Mouse (Mus musculus) left cerebral cortex, adult 11 months (tissue): ENCODE data around the gene Resf1.
"Not testable (repeated sequence)": the region's sequence is repeated elsewhere in the genome, so short reads cannot be mapped to it uniquely, and the experiment has no call there.

Source experiments
- DNase-seq: peaks from one replicate; pipeline ENCODE4 v3.0.0; 2022; ENCODE audit warnings: low spot score

Gene Resf1

DNA sequence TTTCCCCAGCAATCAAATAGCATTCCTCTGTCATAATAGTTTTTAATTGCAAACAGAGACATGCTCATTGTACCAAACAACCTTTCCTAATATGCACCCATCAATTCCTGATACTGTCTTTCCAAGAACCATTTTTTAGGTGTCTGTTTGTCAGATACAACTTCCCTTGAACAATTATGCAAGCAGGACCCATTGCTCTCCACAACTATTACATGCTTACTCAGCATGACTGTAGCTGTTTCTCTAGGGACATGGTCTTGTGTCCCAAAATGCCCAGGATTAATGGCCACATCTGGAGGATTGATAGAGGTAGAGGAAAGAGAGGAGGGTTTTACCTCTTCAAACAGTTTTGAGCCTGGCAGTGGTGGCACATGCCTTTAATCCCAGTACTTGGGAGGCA is 35.2 kb downstream of the Resf1 start:
- no peak for DNase-seq

- not testable (repeated sequence) for DNase-seq
Observed at GRCm38 (mm10) chr6:149348211-149348610, 39.0 kb downstream of the Resf1 start.

DNA sequence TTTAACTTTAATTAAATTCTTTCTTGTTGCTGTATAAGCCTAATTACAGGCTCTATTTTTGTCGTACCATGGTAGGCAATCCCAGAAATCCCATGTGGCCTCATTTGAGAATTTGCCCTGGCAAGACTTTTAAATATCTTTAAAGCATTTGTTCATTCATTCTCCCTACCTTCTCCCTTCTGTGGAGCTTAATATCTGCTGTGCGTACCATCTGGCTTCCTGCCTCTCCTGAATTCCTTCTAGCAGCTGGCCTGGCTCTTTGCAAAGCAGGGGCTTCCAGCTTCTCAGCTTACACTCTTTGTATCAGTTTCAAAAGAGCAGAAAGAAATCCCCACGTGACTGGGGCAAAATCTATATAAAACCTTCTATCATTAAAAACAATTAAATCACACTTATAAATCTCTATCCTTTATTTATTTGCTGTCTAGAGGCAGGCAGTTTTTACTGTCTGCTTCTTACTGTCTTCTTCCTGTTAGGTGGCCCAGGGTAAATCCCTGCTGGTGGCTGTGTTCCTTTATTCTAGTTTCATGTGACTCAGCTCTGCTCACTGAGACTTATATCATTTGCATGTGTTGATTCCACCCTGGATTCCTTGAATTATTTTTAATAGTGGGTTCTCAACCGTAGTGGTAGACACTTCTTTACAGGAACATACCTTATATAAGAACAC is 45.7 kb downstream of the Resf1 start:
- DNase-seq = no peak

- DNase-seq = not testable (repeated sequence)
Observed at GRCm38 (mm10) chr6:149355799-149356198, 46.6 kb downstream of the Resf1 start.

DNA sequence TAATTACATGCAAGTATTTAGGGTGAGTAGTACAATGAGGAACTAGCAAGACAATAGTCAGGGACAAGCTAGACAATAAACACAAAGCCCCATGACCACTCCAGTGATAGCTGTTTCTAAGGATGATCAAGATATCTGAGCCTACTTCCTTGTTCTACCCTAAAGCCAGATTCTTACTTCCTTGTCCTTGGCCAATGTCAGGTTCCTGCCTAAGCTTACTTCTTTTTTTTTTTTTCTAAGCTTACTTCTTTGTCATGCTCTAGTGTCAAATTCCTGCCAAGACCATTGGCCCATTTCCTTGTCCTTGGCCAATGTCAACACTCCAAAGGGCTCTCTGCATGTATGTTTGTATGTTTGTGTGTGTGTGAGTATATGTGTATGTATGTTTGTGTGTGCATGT is 47.9 kb downstream of the Resf1 start:
- no peak for DNase-seq

- not testable (repeated sequence) for DNase-seq
Observed at GRCm38 (mm10) chr6:149362533-149362932, 53.3 kb downstream of the Resf1 start.

DNA sequence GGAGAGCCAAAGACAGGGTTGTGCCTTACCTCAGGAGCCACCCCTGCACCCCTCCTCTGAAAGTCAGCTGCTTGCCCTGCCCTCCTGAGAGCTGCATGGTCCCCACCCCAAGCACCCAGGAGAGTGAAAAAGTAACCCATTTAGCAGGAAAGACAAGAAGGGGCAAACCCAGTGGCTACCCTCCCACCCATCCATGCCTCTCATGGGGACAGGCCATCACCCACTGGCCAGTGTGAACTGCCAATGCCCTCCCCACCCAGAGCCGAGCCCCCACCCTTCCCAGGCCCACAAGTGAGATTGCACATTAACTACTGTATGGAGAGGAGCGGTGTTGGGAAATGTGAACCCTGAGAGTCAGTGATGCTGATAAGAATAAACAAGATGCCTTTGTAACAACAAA is 56.8 kb downstream of the Resf1 start:
- DNase-seq = not testable (repeated sequence)

- no peak for DNase-seq
Observed at GRCm38 (mm10) chr6:149366403-149366802, 57.2 kb downstream of the Resf1 start.

DNA sequence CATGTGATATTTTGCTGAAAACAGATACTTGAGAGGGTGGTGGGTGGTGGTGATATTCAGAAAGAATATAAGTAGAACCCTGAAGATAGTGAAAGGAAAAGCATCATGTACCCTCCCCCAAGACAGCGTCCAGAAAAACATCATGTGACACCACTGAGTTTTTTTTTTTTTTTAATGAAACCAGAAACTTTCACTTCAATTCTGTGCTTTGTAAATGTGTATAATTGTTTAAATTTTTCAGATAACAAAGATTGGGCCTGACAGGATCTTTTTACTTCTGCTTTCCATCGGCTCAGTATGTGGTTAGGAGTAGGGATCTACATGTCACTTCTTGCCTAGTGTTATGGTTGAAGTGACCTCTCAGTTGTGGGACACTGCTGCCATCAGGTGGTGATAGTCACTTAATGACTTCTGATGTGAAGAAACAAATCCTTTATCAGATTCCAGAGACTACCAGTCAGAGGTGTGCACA is 65.8 kb downstream of the Resf1 start:
- peak; percentile 28 for DNase-seq

DNA sequence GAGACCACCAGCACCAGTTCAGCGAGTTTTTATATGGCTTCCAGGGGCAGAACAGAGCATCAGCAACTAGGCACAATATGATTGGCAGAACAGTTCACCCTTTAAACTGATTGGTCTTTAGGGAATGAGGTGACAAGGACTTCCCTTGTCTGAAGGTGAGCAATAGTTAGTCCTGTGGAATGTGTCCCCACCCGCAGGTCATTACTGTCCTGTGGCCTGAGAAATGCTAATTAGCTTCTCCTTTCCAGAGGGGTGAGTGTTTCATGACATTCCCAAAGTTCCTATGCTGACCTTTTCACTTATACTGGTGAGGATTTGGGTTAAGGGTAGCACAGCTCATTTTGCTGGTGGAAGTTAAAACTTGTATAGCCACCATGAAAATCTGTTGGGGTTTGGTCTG is 74.3 kb downstream of the Resf1 start:
- DNase-seq = no peak
